Mouse (Mus musculus) lung, postnatal 4 days (tissue): ENCODE measurements around the gene Ndc80.
"Not testable (repeated sequence)": the region's sequence is repeated elsewhere in the genome, so short reads cannot be mapped to it uniquely, and the experiment has no call there.

ENCODE experiments used
- DNase-seq, 2 experiments: peaks; one replicate each; pipeline ENCODE4 v3.0.0; 2021

Ndc80 gene

DNA sequence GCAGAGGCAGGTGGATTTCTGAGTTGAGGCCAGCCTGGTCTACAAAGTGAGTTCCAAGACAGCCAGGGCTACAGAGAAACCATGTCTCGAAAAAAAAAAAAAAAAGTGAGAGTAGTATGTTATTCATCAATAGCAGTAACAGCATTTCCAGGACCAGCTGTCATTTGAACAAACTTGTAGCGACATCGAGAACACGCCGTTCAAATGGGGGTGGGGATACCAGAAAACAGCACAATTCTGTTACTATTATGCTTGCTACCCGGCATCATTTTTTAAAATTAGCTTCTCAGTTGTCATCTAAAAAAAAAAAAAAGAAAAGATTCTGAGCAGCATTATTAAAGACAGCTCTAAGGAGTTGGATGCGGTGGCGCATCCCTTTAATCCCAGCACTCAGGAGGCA is 49.2 kb downstream of the Ndc80 start:
- no peak for DNase-seq

DNA sequence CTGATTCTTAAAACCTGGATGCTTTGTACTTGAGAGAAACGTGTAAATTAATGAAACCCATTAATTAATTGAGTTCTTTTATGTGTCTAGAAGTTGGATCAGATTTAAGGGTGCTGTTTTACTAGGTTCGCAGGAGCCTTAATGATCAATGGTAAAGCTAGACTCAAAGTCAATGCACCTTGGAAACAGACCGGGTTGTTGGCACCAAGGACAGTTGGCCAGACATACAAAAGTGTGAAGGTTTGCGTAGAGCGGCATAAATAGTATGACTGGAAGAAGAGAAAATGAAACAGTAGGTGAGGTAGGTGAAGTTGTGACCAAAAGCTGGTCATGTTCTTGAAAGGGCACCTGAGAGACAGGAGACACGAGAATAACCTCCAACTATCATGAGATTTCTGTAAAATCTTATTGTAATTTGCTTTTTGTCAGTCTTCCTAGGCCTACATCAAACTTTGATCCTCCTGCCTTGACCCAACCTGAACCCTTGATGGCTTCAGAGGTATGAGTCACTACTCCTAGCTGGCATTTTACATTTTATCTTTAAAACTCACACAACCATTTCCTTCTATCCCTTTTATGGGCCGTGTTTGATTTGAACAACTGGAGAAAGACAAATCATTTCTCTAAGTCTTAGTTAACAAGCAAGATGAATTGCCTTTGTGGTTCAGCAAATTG is 50.2 kb downstream of the Ndc80 start:
- no peak for DNase-seq

DNA sequence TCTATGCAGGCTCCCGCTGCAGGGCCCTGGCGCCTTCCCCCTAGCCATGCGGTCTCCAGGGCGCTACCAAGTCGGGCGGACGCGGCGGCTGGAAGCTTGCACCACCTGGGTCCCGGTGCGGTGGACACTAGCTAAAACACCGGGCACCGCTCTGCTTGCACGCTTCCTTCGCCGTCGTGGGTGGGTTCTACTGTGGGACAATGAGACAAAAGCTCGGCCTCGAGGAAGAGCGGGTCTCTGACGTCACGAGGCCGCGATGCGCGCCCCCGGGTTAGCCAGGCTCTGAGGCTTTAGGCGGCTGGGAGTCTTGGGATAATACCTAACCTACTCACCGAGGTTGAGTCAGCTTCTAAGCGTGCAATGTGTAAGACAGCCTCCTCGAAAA is 51.0 kb downstream of the Ndc80 start:
- DNase-seq: peak; percentile 75 to 80

DNA sequence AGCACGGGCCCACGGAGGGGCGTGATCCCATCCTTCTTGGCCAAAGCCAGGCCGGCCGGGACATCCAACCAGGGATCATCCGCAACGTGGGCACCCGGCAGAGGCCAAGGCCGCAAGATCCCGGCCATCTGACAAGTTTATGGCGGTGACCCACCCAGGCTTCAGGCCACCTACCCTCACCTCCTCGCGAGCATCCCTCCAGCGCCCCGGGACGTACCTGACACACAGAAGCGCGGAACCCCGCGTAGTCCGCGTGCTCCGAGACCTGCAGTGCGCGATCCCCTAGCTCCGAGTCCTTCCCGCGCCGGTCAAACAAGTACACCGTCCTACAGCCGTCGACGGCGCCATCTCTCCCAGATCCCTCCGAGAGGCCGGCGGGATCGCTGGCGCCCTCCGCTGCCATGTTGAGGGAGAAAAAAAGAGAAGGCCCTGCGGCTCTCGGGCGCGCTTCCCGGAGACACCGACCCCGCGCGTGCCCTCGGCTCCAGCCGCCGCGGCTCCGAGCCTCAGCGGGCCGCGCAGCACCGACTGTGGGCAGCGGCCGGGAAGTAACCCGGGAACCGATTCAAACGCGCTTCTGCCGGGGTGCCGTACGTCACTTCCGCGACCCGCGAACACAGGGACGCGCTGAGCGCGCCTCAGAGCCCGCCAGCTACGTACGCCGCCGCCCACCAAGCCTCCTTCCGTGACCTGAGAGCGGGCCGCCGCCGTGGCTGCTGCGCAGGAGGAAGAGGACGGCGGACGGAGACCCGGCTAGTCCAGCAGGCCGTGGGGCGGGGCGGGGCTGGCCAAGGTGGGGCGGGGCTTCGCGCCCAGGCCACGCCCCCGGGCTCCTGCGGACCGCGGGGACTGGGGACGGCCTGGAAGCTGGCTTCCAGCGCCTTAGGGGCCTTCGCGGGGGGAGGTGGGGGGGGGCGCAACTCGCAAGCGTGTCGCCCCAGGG is 51.6 kb downstream of the Ndc80 start, which contains the start of gene Smchd1:
Gene Smchd1, minus strand, starts transcription at position 582 of the 943 bp plus-strand sequence.
- DNase-seq: peak; percentile 96 to 98

DNA sequence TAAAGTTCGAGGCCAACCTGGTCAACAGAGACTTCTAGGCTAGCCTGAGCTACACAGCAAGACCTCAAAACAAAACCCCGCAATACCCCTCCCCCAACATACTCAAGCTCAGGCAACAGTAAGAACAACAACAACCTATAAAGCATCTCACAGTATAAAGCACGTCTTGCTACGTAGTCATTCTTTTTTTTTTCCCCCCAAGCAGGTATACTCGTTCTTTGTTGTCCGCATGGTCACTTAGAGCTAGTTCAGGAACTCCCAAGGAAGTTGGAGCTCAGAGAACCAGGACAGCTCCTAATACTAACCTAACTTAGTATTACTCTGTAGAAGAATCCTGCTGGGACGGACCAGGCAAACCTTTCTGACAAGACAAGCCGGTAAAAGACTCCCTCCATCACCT is 52.5 kb downstream of the Ndc80 start:
- no peak for DNase-seq

DNA sequence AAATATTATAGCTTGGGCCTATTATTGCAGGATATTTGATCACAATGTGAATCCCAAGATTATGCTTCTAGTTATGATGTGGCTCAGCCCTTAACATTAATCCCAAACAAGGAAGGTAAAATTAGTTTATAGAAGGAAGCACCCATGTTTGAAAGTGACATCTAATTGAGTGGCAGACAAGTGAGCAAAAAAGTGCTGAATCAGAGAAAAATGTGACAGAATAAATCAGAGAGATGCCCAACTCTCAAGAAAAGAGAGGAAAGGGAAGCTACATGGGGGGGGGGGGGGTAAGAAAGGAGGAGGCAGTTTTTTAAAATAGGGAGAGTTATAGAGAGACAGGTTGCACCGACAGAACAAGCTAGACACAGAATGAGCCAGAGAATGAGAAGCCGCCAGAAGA is 55.4 kb downstream of the Ndc80 start:
- DNase-seq: no peak

DNA sequence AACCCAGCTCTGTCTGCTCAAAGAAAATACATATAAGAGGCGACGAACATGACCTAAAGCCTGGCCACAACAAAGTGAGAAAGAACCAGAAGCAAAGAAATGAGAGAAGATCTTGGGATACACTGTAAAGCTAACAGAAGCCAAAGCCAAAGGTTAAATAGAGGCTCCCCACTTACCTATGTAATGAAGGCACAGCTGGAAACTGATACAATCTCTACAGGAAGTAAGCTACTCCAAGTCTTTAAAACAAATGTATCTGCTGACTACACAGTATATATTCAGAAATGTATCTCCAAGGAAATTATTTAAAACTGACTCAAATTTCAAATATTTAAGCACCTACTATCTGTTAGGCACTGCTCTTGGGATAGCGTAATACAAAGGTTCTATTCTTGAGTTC is 66.3 kb downstream of the Ndc80 start:
- no peak for DNase-seq

DNA sequence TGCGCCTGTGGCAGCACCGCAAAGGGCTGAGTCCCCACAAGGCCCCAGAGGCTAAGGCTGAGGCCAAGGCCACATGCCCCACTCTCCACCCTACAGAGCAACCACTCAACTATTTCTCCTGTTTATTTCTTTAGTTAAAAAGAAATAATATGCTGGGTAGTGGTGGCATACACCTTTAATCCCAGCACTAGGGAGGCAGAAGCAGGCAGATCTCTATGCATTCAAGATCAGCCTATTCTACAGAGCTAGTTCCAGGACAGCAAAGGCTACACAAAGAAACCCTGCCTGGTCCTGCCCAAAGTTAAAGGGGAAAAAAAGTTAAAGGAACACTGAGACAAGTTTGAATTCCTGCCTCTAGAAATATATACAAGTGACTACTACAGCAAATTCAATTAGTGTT is 66.8 kb downstream of the Ndc80 start, which contains the start of gene Gm4707:
Gene Gm4707, minus strand, starts transcription at position 101 of the 400 bp plus-strand sequence.
- DNase-seq: no peak

DNA sequence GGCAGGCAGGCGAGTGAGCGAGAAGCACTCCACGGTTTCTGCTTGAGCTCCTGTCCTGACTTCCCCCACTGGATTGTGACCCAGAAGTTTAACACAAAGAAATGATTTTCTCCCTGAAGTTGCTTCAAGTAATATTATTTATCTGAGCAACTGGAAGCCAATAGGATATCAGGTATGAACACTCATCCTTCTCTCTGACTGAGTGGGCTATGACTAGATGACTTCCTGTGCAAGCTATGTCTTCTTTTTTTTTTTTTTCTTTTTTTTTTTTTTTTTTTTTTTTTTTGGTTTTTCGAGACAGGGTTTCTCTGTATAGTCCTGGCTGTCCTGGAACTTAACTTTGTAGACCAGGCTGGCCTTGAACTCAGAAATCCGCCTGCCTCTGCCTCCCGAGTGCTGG is 69.3 kb downstream of the Ndc80 start:
- not testable (repeated sequence) for DNase-seq
